Mouse (Mus musculus) liver, embryonic 14.5 days (tissue): ENCODE measurements at regions not wholly inside any gene's neighbourhood (a gene's known extent, or its start where the extent isn't known, plus 50 kb on each side); places are given as distances from the start of the nearest gene placed in this dataset.
"Not testable (repeated sequence)": the region's sequence is repeated elsewhere in the genome, so short reads cannot be mapped to it uniquely, and the experiment has no call there.

Source experiments
- ATAC-seq: fragments of 200-750 bp; cut with Nextera tagmentation; 2 replicates; pipeline ENCODE4 v1.8.0; 2017; ENCODE audit warnings: moderate number of reproducible peaks, mild to moderate bottlenecking, moderate library complexity; ENCODE audit not compliant: insufficient read depth
- DNase-seq, 3 experiments: peaks; one replicate each; pipeline ENCODE4 v3.0.0-alpha.2; 2012 to 2013; ENCODE audit warnings: low read depth in 3 of 3, low spot score in 3 of 3
- H3K27ac ChIP-seq: fragments of 300-500 bp; sonication (generic); 2 replicates; pipeline ENCODE4 v1.5.1; 2014; ENCODE audit warnings: moderate library complexity, mild to moderate bottlenecking, control low read depth, inconsistent platforms
- H3K27me3 ChIP-seq: fragments of 300-500 bp; sonication (generic); 2 replicates; pipeline ENCODE4 v1.6.1; 2014; ENCODE audit warnings: mild to moderate bottlenecking, low read length, moderate library complexity; ENCODE audit not compliant: control insufficient read depth, insufficient read depth
- H3K36me3 ChIP-seq: fragments of 300-500 bp; sonication (generic); replicated peaks from 2 replicates; pipeline ENCODE4 v1.6.1; 2014; ENCODE audit warnings: low read depth; ENCODE audit not compliant: control insufficient read depth, insufficient read depth
- H3K4me1 ChIP-seq, 2 experiments: fragments of 200-500 bp in 1 of 2; fragments of 300-500 bp in 1 of 2; sonication (generic) in 1 of 2; replicated peaks; 2 replicates each; pipeline ENCODE4 v1.6.1; 2012 to 2014; ENCODE audit warnings: antibody characterized with exemption in 1 of 2, inconsistent platforms in 1 of 2, low read length in 1 of 2; ENCODE audit not compliant: control insufficient read depth in 2 of 2, insufficient read depth in 2 of 2
- H3K4me2 ChIP-seq: fragments of 300-500 bp; sonication (generic); 2 replicates; pipeline ENCODE4 v1.6.1; 2014; ENCODE audit warnings: low read depth, mild to moderate bottlenecking, control low read depth, moderate library complexity
- H3K4me3 ChIP-seq, 2 experiments: fragments of 200-500 bp in 1 of 2; fragments of 300-500 bp in 1 of 2; sonication (generic) in 1 of 2; 2 replicates each; pipeline ENCODE4 v1.5.1; 2012 to 2014; ENCODE audit warnings: low read depth in 2 of 2, low read length in 2 of 2, mild to moderate bottlenecking in 2 of 2, control low read depth in 1 of 2, inconsistent platforms in 1 of 2, moderate library complexity in 1 of 2; ENCODE audit not compliant: insufficient read depth in 1 of 2
- H3K9ac ChIP-seq: fragments of 300-500 bp; sonication (generic); replicated peaks from 2 replicates; pipeline ENCODE4 v1.6.1; 2014; ENCODE audit warnings: mild to moderate bottlenecking, control low read depth, moderate library complexity
- H3K9me3 ChIP-seq: fragments of 300-500 bp; sonication (generic); 2 replicates; pipeline ENCODE4 v1.6.1; 2016; ENCODE audit warnings: low read length, mixed read lengths; ENCODE audit not compliant: control insufficient read depth
- CTCF ChIP-seq: IDR thresholded peaks from 2 replicates; pipeline ENCODE4 v1.5.1; 2016; ENCODE audit warnings: antibody characterized with exemption, low read depth, control low read depth
- EP300 ChIP-seq: IDR thresholded peaks from 2 replicates; pipeline ENCODE4 v1.6.1; 2016; ENCODE audit warnings: antibody characterized with exemption, low read depth
- WGBS: fragments of 180-500 bp; shearing (Covaris S2); extraction: QIAGEN DNeasy Blood & Tissue Kit; methylation state at CpG from one replicate; pipeline ENCODE4 v1.1.7; 2014; ENCODE audit not compliant: insufficient replicate concordance; 5-methylcytosine and 5-hydroxymethylcytosine counted together

- Histone ChIP-seq H3K27me3 (no peaks in the 10 kb centered on the region), H3K9ac (no peak overlapping the region), H3K4me1 (no peaks in the 10 kb centered on the region), H3K27ac (no peak overlapping the region), H3K4me2 (no peak overlapping the region), H3K9me3 (no peaks in the 10 kb centered on the region), H3K4me3 (no peak overlapping the region), H3K36me3 (no peaks in the 10 kb centered on the region)
- 54% methylated on average over 3 of the region's 3 CpGs for WGBS
- DNase-seq (no peak), ATAC-seq (no peak)
- TF ChIP-seq CTCF (no peak), EP300 (no peak)
These were observed 58.1 kb upstream of the Slc1a4 start for GRCm38 (mm10) chr11:20390622-20391021.

GRCm38 (mm10) chr11:20393302-20393701 is 60.8 kb upstream of the Slc1a4 start:
- H3K36me3 ChIP-seq, H3K9ac ChIP-seq, DNase-seq, H3K4me3 ChIP-seq, H3K27me3 ChIP-seq, H3K4me2 ChIP-seq, ATAC-seq, H3K4me1 ChIP-seq, H3K27ac ChIP-seq, H3K9me3 ChIP-seq: not testable (repeated sequence)
- WGBS, result 72% methylated on average over 3 of the region's 3 CpGs

GRCm38 (mm10) chr11:20393807-20394206 is 61.3 kb upstream of the Slc1a4 start:
- H3K9ac ChIP-seq, H3K27me3 ChIP-seq, H3K36me3 ChIP-seq, H3K4me1 ChIP-seq, H3K9me3 ChIP-seq, H3K4me3 ChIP-seq, DNase-seq, H3K27ac ChIP-seq, ATAC-seq, H3K4me2 ChIP-seq: not testable (repeated sequence)
- 66% methylated on average over 3 of the region's 3 CpGs for WGBS

- Histone ChIP-seq H3K27ac (no peak overlapping the region), H3K36me3 (no peaks in the 10 kb centered on the region), H3K9ac (no peak overlapping the region), H3K4me2 (no peak overlapping the region), H3K27me3 (no peaks in the 10 kb centered on the region), H3K4me3 (no peak overlapping the region), H3K4me1 (0 out of 4 replicates have a peak, but pooled peaks cover 0 to 2% of the 10 kb centered on the region in 2 experiments), H3K9me3 (no peaks in the 10 kb centered on the region)
- TF ChIP-seq EP300, result no peak
- no peak for TF ChIP-seq CTCF
- DNase-seq, result peak in 2 of 3 experiments; percentile 10 to 16
- WGBS, result 71% methylated on average over 7 of the region's 7 CpGs
- ATAC-seq, result peak; percentile 23
These were observed 63.3 kb upstream of the Slc1a4 start for GRCm38 (mm10) chr11:20395848-20396203.

GRCm38 (mm10) chr11:20396204-20396848 is 63.8 kb upstream of the Slc1a4 start:
- peak; percentile 35 for ATAC-seq
- Histone ChIP-seq H3K4me3 (no peak overlapping the region), H3K27ac (no peak overlapping the region), H3K9ac (no peak overlapping the region), H3K4me2 (no peak overlapping the region), H3K27me3 (no peaks in the 10 kb centered on the region), H3K4me1 (0 out of 4 replicates have a peak, but pooled peaks cover 0 to 2% of the 10 kb centered on the region in 2 experiments), H3K9me3 (no peaks in the 10 kb centered on the region), H3K36me3 (no peaks in the 10 kb centered on the region)
- WGBS, result 60% methylated on average over 11 of the region's 11 CpGs
- peak in 1 of 3 experiments; percentile 11 for DNase-seq
- TF ChIP-seq EP300, result no peak
- TF ChIP-seq CTCF, result no peak
